In the genomic region with DNA sequence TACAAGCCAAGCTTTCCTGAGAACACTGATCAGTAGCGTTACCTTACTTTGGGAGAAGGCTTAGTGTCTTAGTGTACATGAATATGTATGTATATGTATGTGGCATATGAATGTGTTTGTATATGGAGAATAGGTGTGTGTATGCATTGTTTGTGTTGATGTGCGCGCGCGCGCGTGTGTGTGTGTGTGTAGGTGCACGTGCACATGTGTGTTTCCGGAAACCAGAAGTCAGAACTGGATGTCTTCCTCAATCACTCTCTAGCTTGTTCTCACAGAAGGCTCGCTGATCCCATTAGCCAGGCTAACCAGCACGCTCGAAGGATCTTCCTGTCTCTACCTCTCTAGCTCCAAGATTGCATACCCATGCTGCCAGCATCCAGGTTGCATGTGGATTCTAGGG, we compare ENCODE assay signal across 24 mouse cellular contexts.
"Had no signal": no experiment of that assay in that cellular context is flagged by ENCODE, and none has a peak within 500 bp of the region (broad histone marks: within the 10 kb centered on the region; RNA-seq: fewer than 3 reads in every experiment).

No protein-coding gene starts in this region.

- H3K36me3 ChIP-seq: heart, embryonic 13.5 days; heart, embryonic 15.5 days; hindbrain, embryonic 13.5 days; hindbrain, embryonic 15.5 days; intestine, embryonic 15.5 days; limb, embryonic 13.5 days; limb, embryonic 15.5 days; liver, embryonic 12.5 days had no signal

- H3K27me3 ChIP-seq: hindbrain, embryonic 13.5 days; hindbrain, embryonic 15.5 days; intestine, embryonic 15.5 days had no signal

- H3K4me1 ChIP-seq: heart, embryonic 15.5 days; intestine, embryonic 15.5 days; limb, embryonic 13.5 days; limb, embryonic 15.5 days; liver, embryonic 12.5 days had no signal

- DNase-seq: gastrocnemius, postnatal 14 days; gastrocnemius, postnatal 36 days; heart, adult 18-20 months; heart, postnatal 14 days; heart, postnatal 36 days; kidney, adult 18-20 months; kidney, adult 8-10 months; kidney, postnatal 10 days; kidney, postnatal 25 days; kidney, postnatal 4 days; left cerebral cortex, postnatal 4 days had no signal

- H3K4me3 ChIP-seq: heart, embryonic 13.5 days; heart, embryonic 15.5 days; hindbrain, embryonic 13.5 days; hindbrain, embryonic 15.5 days; intestine, embryonic 15.5 days; layer of hippocampus, adult 2 months; left cerebral cortex, adult 2 months; limb, embryonic 13.5 days; limb, embryonic 15.5 days; liver, embryonic 12.5 days had no signal

- H3K9me3 ChIP-seq: heart, embryonic 13.5 days; heart, embryonic 15.5 days; hindbrain, embryonic 13.5 days; hindbrain, embryonic 15.5 days; intestine, embryonic 15.5 days; limb, embryonic 13.5 days; limb, embryonic 15.5 days; liver, embryonic 12.5 days had no signal

- ATAC-seq: hindbrain, postnatal 0 days; inflammation-experienced regulatory T-cells, adult 6 months; intestine, embryonic 15.5 days; intestine, postnatal 0 days; liver, embryonic 12.5 days had no signal
